Mouse (Mus musculus) T-helper 2 cell (primary cell): Measurements from ENCODE around the gene Nans.

Experiments
- in situ Hi-C: fragments of 300-600 bp; cut with MboI, MseI; formaldehyde crosslinking; loops from one replicate; pipeline ENCODE4 v1.15.1; 2025; ENCODE audit warnings: high pct_unique_total_duplicates

Nans gene

GRCm38 (mm10) chr4:46532926-46533325 is 43.9 kb downstream of the Nans start:
- in situ Hi-C loops = no loop called here

DNA sequence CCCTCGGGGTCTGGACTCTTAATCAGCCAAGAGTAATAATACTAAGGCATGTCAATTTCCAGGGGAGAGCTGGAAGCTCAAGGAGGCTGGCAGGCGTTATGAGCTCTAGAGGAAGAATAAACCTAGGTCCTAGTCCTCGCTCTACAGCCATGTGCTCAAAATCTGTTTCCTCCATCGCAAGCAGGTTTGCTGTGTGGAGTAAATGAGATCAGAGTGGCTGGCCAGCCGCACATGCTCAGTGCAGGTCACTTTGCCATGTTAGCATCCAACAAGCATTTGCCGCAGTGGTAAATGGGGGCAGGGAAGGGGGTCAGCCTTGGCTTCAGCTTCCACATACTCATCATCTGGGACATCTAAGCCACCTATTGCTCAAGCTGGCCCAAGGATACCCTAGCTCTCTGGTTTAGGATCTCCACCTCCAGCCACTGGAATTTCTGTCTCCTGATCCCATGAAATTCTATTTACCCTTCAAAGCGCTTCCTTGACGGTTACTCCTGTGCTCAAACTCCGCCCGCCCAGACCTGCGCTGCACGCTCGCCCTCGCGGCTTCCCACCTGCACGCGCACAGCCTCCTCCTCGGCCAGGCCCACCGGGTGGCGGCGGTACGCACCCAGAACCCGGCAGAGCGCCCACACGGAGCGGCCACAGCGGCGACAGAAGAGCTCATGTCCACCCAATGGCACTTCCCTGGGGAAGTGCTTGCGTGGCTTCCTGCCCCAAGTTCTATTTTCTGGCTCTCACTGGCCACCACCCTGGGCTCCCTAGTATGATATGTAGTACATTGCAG is 45.1 kb downstream of the Nans start:
- in situ Hi-C loops = no loop called here

DNA sequence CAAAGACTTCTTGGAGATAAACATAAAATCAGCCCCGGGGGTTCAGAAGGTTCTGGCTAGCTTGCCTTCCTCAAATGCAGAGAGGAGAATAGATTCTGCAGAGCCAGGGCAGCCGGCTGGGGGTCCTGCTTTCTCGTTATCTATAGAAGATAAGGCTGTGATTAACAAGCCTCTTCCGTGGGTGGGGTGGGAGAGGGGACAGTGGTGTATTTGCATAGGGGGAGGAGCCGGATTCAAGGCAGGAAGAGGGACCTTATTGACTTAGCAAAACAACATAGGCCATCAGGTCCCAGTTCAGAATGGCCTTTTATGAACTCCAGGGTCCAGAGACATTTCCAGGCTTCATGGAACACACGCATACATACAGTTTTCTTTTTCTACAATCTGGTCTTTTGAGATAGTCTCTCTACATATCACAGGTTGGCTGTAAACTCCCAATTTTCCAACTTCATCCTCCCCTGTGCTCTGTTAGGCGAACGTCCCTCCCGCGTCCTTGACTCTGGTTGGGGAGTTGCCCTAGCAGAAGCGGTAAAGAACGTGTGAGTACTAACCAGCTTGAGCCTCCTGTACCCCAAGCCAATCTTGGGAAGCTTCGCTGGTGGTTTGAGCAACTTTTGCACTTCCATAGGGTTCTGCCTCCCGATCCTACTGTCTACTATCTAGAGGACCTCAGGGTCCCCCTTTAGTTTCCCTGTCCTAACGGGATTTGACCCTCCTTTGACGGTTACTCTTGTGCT is 46.2 kb downstream of the Nans start:
- in situ Hi-C loops = no loop called here

DNA sequence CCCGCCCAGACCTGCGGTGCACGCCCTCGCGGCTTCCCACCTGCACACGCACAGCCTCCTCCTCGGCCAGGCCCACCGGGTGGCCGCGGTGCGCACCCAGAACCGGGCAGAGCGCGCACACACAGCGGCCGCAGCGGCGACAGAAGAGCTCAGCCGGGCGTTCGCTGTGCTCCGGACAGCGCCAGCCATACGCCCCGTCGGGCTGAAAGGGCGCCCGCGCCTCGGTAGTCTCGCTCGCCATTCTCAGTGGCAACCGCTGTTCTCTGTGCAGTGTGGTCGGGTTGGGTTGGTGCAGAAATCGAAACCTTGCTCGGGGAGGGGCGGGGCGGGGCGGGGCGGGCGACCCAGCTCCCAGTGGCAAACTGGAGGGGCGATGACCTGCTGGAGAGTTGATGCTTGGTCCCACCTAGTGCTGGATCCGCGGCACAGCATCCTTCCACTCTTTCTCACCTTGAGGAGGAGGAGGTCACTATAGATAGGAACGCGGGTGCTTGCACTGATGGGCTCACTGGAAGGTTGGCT is 46.9 kb downstream of the Nans start, which contains the start of gene Trim14:
TSS of gene Trim14 (minus strand) at position 302 of the 522 bp plus-strand sequence.
- in situ Hi-C loops = no loop called here

GRCm38 (mm10) chr4:46539167-46539566 is 50.1 kb downstream of the Nans start:
- in situ Hi-C loops = no loop called here

- in situ Hi-C loops = loop anchor here (5.0 kb wide), 1 partner anchor 66 kb away; no protein-coding TSS in a partner anchor
Measured at GRCm38 (mm10) chr4:46541707-46542106, 52.7 kb downstream of the Nans start.

DNA sequence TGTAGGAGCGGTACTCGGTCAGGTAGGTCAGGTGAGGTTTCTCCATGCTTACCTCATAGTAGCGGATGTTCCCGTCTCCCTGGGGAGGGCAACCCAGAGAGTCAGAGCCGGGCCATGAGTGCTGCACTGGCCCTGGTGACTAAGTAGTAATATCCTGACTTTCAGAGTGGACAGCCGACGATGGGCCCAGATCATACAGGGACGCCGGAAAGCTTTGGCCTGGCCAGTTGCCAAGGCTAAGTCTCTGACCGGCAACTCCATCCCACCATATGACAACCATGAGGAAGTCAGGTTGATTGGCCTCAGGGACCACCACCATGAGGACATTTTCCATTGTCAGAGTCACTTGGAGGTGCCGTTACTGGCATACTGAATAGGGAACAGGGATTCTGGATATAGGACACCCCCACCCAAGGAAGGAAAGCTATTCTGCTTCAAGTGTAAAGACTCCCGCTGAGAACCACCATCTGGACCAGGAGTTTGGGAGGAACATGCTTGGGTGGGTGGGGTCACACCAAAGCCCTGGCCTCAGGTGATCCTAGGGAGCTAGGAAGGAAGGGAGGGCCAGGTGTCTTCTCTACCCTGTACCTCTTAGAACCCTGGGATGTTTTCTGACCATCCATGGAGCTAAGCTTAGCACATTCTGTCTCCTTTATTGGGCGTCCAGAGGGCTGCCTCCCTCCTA is 54.5 kb downstream of the Nans start:
- in situ Hi-C loops = loop anchor here (5.0 kb wide), 1 partner anchor 64 kb away; no protein-coding TSS in a partner anchor

DNA sequence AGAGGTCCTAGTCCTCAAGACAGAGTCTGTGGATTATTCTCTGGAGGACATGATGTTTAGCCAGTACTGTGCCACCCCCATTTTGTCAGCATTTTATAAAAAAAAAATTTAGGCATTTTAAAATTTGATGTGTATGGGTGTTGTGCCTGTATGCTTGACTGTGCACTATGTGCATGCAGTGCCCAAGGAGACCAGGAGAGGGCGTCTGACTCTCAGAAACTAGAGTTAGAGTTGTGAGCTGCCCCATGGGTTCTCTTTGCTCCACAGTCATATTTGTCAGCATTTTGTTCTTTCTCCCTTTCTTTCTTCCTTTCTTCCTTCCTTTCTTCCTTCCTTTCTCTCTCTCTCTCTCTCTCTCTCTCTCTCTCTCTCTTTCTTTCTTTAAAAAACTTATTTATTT is 55.3 kb downstream of the Nans start:
- in situ Hi-C loops = loop anchor here (5.0 kb wide), 1 partner anchor 63 kb away; no protein-coding TSS in a partner anchor

DNA sequence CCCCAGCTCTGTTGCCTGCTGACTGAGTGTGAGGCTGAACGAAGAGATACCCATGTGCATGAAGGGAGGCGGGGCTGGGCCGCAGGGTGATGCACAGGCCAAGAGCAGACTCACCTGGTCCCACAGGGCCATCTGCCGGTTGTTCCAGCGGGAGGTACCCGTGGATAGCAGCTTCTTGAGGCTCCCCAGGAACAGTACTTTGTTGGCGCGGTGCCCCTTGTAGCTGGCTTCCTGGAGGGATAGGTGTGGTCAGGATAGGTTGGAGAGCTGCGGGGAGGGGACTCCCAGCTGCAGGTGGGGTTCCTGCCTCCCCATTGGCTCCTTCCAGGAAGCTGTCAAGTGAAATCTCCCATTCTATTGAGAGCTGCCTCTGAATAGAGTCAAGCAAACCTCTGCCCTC is 56.5 kb downstream of the Nans start:
- in situ Hi-C loops = no loop called here

GRCm38 (mm10) chr4:46546709-46547108 is 57.7 kb downstream of the Nans start:
- in situ Hi-C loops = no loop called here

DNA sequence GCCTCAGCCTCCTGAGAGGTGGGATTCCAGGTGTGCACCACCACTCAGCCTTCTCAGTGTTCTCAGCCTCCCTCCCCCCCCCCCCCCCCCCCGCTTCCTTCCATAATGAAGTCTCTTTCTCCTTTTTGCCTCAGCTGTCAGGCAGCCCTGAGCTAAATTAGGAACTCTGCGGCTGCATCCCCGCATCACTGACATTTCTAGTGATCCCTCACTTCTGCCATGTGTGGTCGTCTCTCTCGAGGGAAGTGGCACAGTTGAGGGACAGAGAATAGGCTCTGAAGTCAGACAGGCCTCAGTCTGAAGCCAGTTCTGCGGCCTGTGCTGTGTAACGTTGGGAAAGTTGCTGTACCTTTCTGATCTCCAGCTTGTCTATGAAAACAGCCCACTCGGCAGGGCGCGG is 60.9 kb downstream of the Nans start:
- in situ Hi-C loops = no loop called here

- in situ Hi-C loops = no loop called here
Measured at GRCm38 (mm10) chr4:46550406-46550805, 61.4 kb downstream of the Nans start.
